ENCODE assay signal across 7 mouse cellular contexts in the genomic region with DNA sequence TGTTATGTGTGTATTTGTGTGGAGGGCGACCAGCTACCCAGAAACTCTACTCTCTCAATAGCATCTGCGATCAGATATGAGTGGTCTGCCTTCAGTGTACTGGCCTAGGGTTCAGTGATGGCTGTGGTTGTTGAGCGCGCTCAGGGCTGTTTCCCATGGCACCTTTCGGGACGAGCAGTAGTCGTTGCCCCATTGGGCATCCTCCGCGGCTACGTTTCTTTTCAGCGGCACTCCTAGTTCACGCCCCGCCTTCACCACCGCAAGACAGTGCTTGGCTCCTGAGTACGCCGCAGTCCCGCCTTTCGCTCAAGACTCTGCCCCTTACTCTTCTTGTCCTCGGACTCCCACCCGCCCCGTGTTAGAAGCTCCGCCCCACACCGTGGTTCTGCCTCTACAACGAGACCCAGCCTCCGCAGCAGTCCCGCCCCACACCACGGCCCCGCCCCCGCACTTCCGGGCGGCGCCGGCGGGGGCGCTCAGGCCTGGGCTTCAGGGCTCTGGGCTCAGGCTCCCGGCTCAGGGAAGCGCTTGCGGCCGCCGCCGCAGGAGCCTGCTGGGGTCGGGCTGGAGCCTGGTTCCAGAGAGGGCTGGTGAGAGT. TPM values are rescaled to one million over a fixed set of nuclear protein-coding genes. Genes with fewer than 3 reads are reported as not detected.
A peak's percentile ranks its signal among the peaks of the same experiment; 100 is the strongest.
DNase-seq lines count a peak whose midpoint lies in the region; ATAC-seq lines count a peak whose summit lies in the region.

A gene (plus strand): TSS at position 450 of the 598 bp plus-strand sequence.

- DNase-seq in adrenal gland, postnatal 14 days = peak; percentile 95
- DNase-seq in embryonic facial prominence, embryonic 11.5 days (ENCODE audit: low spot score) = peak; percentile 98
- DNase-seq in kidney, adult 11 months = peak; percentile 97
- peak; percentile 96 for DNase-seq in limb, embryonic 10.5 days (ENCODE audit: low spot score)
- DNase-seq in spleen, adult 12 weeks (ENCODE audit: low spot score) = peak; percentile 94

- H3K36me3 ChIP-seq in embryonic facial prominence, embryonic 11.5 days (replicated peaks; ENCODE audit: control insufficient read depth, insufficient read depth, low read depth, low read length) = peaks cover 3% of the 10 kb centered on the region
- H3K36me3 ChIP-seq in limb, embryonic 10.5 days = peaks cover 27% of the 10 kb centered on the region
- H3K36me3 ChIP-seq in midbrain, embryonic 13.5 days = peaks cover 16% of the 10 kb centered on the region

- peak within 1 kb of the TSS; percentile 87 for H3K4me3 ChIP-seq in embryonic facial prominence, embryonic 11.5 days (ENCODE audit: low read depth, low read length)
- peak within 1 kb of the TSS; percentile 87 for H3K4me3 ChIP-seq in limb, embryonic 10.5 days
- peak within 1 kb of the TSS; percentile 95 for H3K4me3 ChIP-seq in midbrain, embryonic 13.5 days (replicated peaks)

- WGBS in embryonic facial prominence, embryonic 11.5 days = under 1% methylated on average over 42 of the region's 42 CpGs
- WGBS in limb, embryonic 10.5 days = under 1% methylated on average over 42 of the region's 42 CpGs
- under 1% methylated on average over 42 of the region's 42 CpGs for WGBS in midbrain, embryonic 13.5 days

- no peaks in the 10 kb centered on the region for H3K9me3 ChIP-seq in embryonic facial prominence, embryonic 11.5 days (replicated peaks; ENCODE audit: control insufficient read depth, low read length)
- H3K9me3 ChIP-seq in limb, embryonic 10.5 days (replicated peaks) = no peaks in the 10 kb centered on the region
- H3K9me3 ChIP-seq in midbrain, embryonic 13.5 days = no peaks in the 10 kb centered on the region

- H3K9ac ChIP-seq in embryonic facial prominence, embryonic 11.5 days (replicated peaks; ENCODE audit: low read length) = peak within 1 kb of the TSS; percentile 98
- H3K9ac ChIP-seq in midbrain, embryonic 13.5 days (replicated peaks) = peak within 1 kb of the TSS; percentile 99

- H3K27ac ChIP-seq in embryonic facial prominence, embryonic 11.5 days (replicated peaks; ENCODE audit: low read depth, low read length) = peak within 1 kb of the TSS; percentile 82
- H3K27ac ChIP-seq in limb, embryonic 10.5 days = peak within 1 kb of the TSS; percentile 96
- H3K27ac ChIP-seq in midbrain, embryonic 13.5 days = peak within 1 kb of the TSS; percentile 95

- H3K4me1 ChIP-seq in embryonic facial prominence, embryonic 11.5 days (ENCODE audit: control insufficient read depth, insufficient read depth, low read length) = peaks cover 3% of the 10 kb centered on the region; the same call in 1 of the 2 replicates
- peaks cover 21% of the 10 kb centered on the region for H3K4me1 ChIP-seq in limb, embryonic 10.5 days
- peaks cover 45% of the 10 kb centered on the region for H3K4me1 ChIP-seq in midbrain, embryonic 13.5 days (replicated peaks)

- peak; percentile 98 for ATAC-seq in embryonic facial prominence, embryonic 11.5 days (replicated peaks; ENCODE audit: insufficient number of reproducible peaks, low FRiP score, low TSS enrichment, low read depth)
- peak; percentile 97 for ATAC-seq in granulocyte monocyte progenitor cell, adult 5-6 weeks (replicated peaks; ENCODE audit: poor library complexity, severe bottlenecking)
- peak; percentile 98 for ATAC-seq in midbrain, embryonic 13.5 days

- no peaks in the 10 kb centered on the region for H3K27me3 ChIP-seq in embryonic facial prominence, embryonic 11.5 days (ENCODE audit: control insufficient read depth, insufficient read depth, low read length)
- no peaks in the 10 kb centered on the region for H3K27me3 ChIP-seq in limb, embryonic 10.5 days (ENCODE audit: low read depth, poor library complexity, severe bottlenecking)
- H3K27me3 ChIP-seq in midbrain, embryonic 13.5 days = peaks cover 21% of the 10 kb centered on the region; the same call in 1 of the 2 replicates

- peak within 1 kb of the TSS; percentile 60 for H3K4me2 ChIP-seq in embryonic facial prominence, embryonic 11.5 days (ENCODE audit: low read depth, low read length)
- peak within 1 kb of the TSS; percentile 79 for H3K4me2 ChIP-seq in midbrain, embryonic 13.5 days (replicated peaks)

RNA-seq across cellular contexts. Expression of the gene that starts here (rescaled TPM):
- 32.8 and 43.1 TPM in 2 replicates for total RNA-seq in adrenal gland, postnatal 14 days (2021)
- polyA plus RNA-seq in embryonic facial prominence, embryonic 11.5 days (2014; fragmentation: Nextera tagmentation; extraction: Ambion mirVana) = 12.8 and 17.9 TPM in 2 replicates
- 26.9 and 28.3 TPM in 2 replicates for total RNA-seq in granulocyte monocyte progenitor cell, adult 5-6 weeks (2014; fragmentation: Nextera tagmentation)
- 147 and 186 TPM in 2 replicates for total RNA-seq in granulocyte monocyte progenitor cell, adult 5-6 weeks (2017)
- polyA plus RNA-seq in limb, embryonic 10.5 days (2016; fragmentation: Nextera tagmentation; extraction: Ambion mirVana) = 11.5 and 14.2 TPM in 2 replicates
- polyA plus RNA-seq in midbrain, embryonic 13.5 days (2015; fragmentation: Nextera tagmentation; extraction: Ambion mirVana) = 17.3 and 21.6 TPM in 2 replicates

Comparison
In these comparisons a context has a peak if more than half of its experiments do, and no peak if none do; other contexts are left out.
1. Peak in every context shown above with its lines: DNase-seq, ATAC-seq, H3K4me3 ChIP-seq and H3K27ac ChIP-seq.